Mouse (Mus musculus) forebrain, postnatal 0 days (tissue): ENCODE data around the gene Inpp5e. TPM values are rescaled to one million over a fixed set of nuclear protein-coding genes. Genes with fewer than 3 reads are reported as not detected.

Source experiments
- ATAC-seq: fragments of 200-750 bp; cut with Nextera tagmentation; 2 replicates; pipeline ENCODE4 v1.8.0; 2017; ENCODE audit warnings: mild to moderate bottlenecking, moderate library complexity
- DNase-seq: peaks from one replicate; pipeline ENCODE4 v3.0.0-alpha.2; 2015
- H3K27ac ChIP-seq: fragments of 300-500 bp; sonication (generic); 2 replicates; pipeline ENCODE4 v1.5.1; 2014; ENCODE audit warnings: low read depth, mild to moderate bottlenecking, antibody characterized with exemption, low read length, moderate library complexity, mixed read lengths
- H3K27me3 ChIP-seq: fragments of 300-500 bp; sonication (generic); 2 replicates; pipeline ENCODE4 v1.6.1; 2014; ENCODE audit warnings: mild to moderate bottlenecking, low read length, mixed read lengths; ENCODE audit not compliant: insufficient read depth
- H3K36me3 ChIP-seq: fragments of 300-500 bp; sonication (generic); 2 replicates; pipeline ENCODE4 v1.6.1; 2014; ENCODE audit warnings: mild to moderate bottlenecking, moderate library complexity; ENCODE audit not compliant: insufficient read depth
- H3K4me1 ChIP-seq: fragments of 300-500 bp; sonication (generic); 2 replicates; pipeline ENCODE4 v1.6.1; 2014; ENCODE audit warnings: antibody characterized with exemption; ENCODE audit not compliant: insufficient read depth
- H3K4me2 ChIP-seq: fragments of 300-500 bp; sonication (generic); 2 replicates; pipeline ENCODE4 v1.6.1; 2014; ENCODE audit warnings: low read depth, mild to moderate bottlenecking, moderate library complexity
- H3K4me3 ChIP-seq: fragments of 300-500 bp; sonication (generic); 2 replicates; pipeline ENCODE4 v1.5.1; 2014; ENCODE audit warnings: low read depth, low read length, mixed read lengths
- H3K9ac ChIP-seq: fragments of 300-500 bp; sonication (generic); 2 replicates; pipeline ENCODE4 v1.6.1; 2014; ENCODE audit warnings: mild to moderate bottlenecking
- H3K9me3 ChIP-seq: fragments of 300-500 bp; sonication (generic); 2 replicates; pipeline ENCODE4 v1.6.1; 2016; ENCODE audit warnings: low read length
- CTCF ChIP-seq: sonication (generic); IDR thresholded peaks from 2 replicates; pipeline ENCODE4 v1.5.1; 2016; ENCODE audit warnings: antibody characterized with exemption, control low read depth, low read depth
- WGBS: fragments of 180-500 bp; shearing (Covaris S2); extraction: QIAGEN DNeasy Blood & Tissue Kit; methylation state at CpG from one replicate; pipeline ENCODE4 v1.1.7; 2014; 5-methylcytosine and 5-hydroxymethylcytosine counted together
- polyA plus RNA-seq: library from polyadenylated mRNA; unstranded; fragments of >200 nt; fragmentation: Nextera tagmentation; extraction: Ambion mirVana; gene quantifications from 2 replicates; pipeline ENCODE4 v1.2.1, GENCODE M21; 2015
- total RNA-seq: library from RNA; depleted of rRNA; stranded (reverse); fragments of >200 nt; gene quantifications from 2 replicates; pipeline ENCODE4 v1.2.3, GENCODE M21; 2014

Inpp5e gene
- total and polyA plus RNA-seq, 2 experiments from 2014 or later, result 12.6 to 26.6 TPM

DNA sequence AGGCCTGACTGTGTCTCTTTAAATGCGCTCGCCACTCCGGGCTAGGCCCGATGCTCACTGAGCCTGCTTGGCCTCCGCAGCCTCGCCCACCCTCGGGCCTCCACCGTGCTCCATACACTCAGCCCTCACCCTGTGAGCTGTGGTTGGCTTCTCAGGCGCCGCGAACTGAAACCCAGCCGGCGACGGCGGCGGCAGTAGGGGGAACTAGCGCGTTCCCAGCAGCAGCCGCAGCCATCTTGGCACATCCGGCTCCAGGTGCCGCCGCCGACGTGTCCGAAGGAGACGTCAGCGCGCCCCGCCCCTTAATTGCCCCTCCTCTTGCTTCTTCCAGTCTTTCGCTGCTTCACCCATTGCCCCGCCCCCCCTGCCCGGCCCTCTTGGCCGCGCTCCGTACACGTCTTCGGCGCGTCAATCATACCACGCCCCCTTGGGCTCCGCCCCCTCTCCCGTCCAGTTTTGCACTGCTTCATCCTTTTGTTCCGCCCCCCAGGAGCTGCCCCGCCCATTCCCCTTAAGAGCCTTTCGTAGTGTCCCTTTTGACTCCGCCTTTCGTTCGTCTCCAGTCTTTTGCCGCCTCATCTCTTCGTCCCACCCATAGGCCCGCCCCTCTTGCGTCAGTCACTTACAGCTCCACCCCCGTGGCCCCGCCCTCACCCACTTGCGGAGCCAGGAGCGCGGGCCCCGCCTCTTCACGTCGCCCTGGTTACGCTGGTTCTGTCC, 36.1 kb upstream of the Inpp5e start, which contains the start of gene Sec16a:
Gene Sec16a, minus strand, starts transcription at position 271 of the 720 bp plus-strand sequence.
- under 1% methylated on average over 60 of the region's 61 CpGs for WGBS
- Histone ChIP-seq H3K27me3 (no peaks in the 10 kb centered on the region), H3K4me1 (peaks cover 24% of the 10 kb centered on the region), H3K4me2 (peak within 1 kb of the TSS; percentile 89), H3K9ac (peak within 1 kb of the TSS; percentile 82), H3K9me3 (no peaks in the 10 kb centered on the region), H3K4me3 (peak within 1 kb of the TSS; percentile 79), H3K27ac (peak within 1 kb of the TSS; percentile 92), H3K36me3 (peaks cover 17% of the 10 kb centered on the region)
- ATAC-seq (peak; percentile 92), DNase-seq (peak; percentile 100)
- TF ChIP-seq CTCF, result peak; percentile 47

DNA sequence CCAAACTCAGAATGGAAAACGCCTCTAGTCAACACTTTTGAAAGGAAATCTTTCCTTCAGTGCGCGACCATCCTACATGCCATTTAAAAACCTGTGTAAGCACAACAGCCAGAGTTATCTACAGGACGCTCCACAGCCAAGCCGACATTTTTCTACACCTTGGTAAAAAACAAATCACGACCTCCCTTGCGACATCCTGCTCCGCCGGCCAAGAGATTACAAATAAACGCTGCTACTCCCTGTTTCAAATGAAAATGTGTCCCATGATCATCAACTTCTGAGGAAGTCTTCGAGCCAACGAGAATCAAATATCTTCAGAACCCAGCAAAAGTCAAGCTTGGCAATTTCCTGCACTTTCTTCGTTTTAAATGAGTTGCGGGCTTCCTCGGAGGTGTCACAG, 35.4 kb upstream of the Inpp5e start:
- peak overlapping the region; percentile 79 for H3K4me3 ChIP-seq
- 6% methylated on average over 15 of the region's 15 CpGs for WGBS
- TF ChIP-seq CTCF, result no peak
- H3K9me3 ChIP-seq, result no peaks in the 10 kb centered on the region
- peak overlapping the region; percentile 82 for H3K9ac ChIP-seq
- peaks cover 24% of the 10 kb centered on the region for H3K4me1 ChIP-seq
- H3K4me2 ChIP-seq, result peak overlapping the region; percentile 70
- no peaks in the 10 kb centered on the region for H3K27me3 ChIP-seq
- DNase-seq (no peak), ATAC-seq (no peak)
- H3K27ac ChIP-seq, result peak overlapping the region; percentile 92; the same call in 1 of the 2 replicates
- peaks cover 24% of the 10 kb centered on the region for H3K36me3 ChIP-seq

GRCm38 (mm10) chr2:26443876-26444275, 34.9 kb upstream of the Inpp5e start:
- Histone ChIP-seq H3K27me3 (no peaks in the 10 kb centered on the region), H3K4me2 (peak overlapping the region; percentile 70), H3K4me1 (peaks cover 21% of the 10 kb centered on the region), H3K36me3 (peaks cover 29% of the 10 kb centered on the region), H3K4me3 (peak overlapping the region; percentile 79), H3K9ac (peak overlapping the region; percentile 82), H3K27ac (0 out of 2 replicates have a peak overlapping the region, but pooled peaks have one; percentile 92), H3K9me3 (no peaks in the 10 kb centered on the region)
- 61% methylated on average over 3 of the region's 3 CpGs for WGBS
- no peak for TF ChIP-seq CTCF
- ATAC-seq (no peak), DNase-seq (no peak)

DNA sequence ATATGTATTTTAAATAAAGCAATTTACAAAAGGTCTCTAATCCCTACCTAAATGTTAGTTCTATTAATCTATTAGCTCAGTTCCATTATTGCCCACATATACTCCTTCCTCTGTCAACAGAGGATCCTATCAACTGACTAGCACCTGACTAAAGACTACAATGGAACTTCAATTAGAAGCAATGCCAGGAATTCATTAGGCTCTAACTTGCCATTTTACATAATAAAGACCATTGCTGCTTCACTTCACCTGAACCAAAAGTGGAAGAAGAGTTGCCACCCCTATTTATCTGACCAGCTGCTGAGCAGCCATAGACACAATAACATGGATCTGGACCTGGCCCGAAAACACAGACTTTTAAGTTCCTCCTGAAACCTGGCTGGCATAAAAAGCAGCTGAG, 33.8 kb upstream of the Inpp5e start:
- H3K4me1 ChIP-seq, result peaks cover 21% of the 10 kb centered on the region
- no peaks in the 10 kb centered on the region for H3K27me3 ChIP-seq
- no peak overlapping the region for H3K27ac ChIP-seq
- no peak for DNase-seq
- ATAC-seq, result no peak
- H3K4me2 ChIP-seq, result no peak overlapping the region
- no peaks in the 10 kb centered on the region for H3K9me3 ChIP-seq
- no peak for TF ChIP-seq CTCF
- H3K4me3 ChIP-seq, result no peak overlapping the region
- peaks cover 39% of the 10 kb centered on the region for H3K36me3 ChIP-seq
- WGBS, result 31% methylated on average over 1 of the region's 1 CpGs
- H3K9ac ChIP-seq, result no peak overlapping the region

GRCm38 (mm10) chr2:26441688-26442087, 32.7 kb upstream of the Inpp5e start:
- Histone ChIP-seq H3K36me3 (peaks cover 45% of the 10 kb centered on the region), H3K4me1 (peaks cover 19% of the 10 kb centered on the region), H3K4me3 (no peak overlapping the region), H3K27me3 (no peaks in the 10 kb centered on the region), H3K9ac (no peak overlapping the region), H3K4me2 (no peak overlapping the region), H3K9me3 (no peaks in the 10 kb centered on the region), H3K27ac (no peak overlapping the region)
- no peak for ATAC-seq
- no peak for TF ChIP-seq CTCF
- no peak for DNase-seq
- WGBS, result 40% methylated on average over 5 of the region's 5 CpGs

DNA sequence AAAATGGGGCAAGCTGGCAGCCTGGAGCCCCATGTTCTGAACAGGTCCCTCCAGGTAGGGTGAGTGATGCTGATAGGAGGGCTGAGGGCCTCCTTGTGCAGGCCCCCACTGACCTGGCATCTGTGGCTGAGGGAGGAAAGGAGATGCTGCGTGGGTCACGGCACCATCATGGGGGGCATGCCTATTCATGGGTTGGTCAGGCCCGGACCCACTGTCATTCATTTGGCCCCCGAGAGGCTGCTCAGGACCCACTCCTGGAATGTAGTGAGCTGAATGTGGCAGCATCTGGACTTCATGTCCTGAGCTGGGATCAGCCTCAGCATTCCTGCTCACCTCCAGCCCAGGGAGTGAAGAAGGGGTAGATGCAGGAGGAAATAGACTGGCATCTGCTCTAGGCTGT, 32.3 kb upstream of the Inpp5e start:
- 95% methylated on average over 4 of the region's 4 CpGs for WGBS
- Histone ChIP-seq H3K4me2 (no peak overlapping the region), H3K9ac (no peak overlapping the region), H3K4me1 (peaks cover 16% of the 10 kb centered on the region), H3K27ac (no peak overlapping the region), H3K27me3 (no peaks in the 10 kb centered on the region), H3K4me3 (no peak overlapping the region), H3K9me3 (no peaks in the 10 kb centered on the region), H3K36me3 (peaks cover 45% of the 10 kb centered on the region)
- TF ChIP-seq CTCF, result no peak
- DNase-seq, result no peak
- ATAC-seq, result no peak

- H3K36me3 ChIP-seq, result peaks cover 60% of the 10 kb centered on the region
These were observed 30.7 kb upstream of the Inpp5e start for GRCm38 (mm10) chr2:26439671-26440070.

More at GRCm38 (mm10) chr2:26439671-26440070, 30.7 kb upstream of the Inpp5e start:
- no peak for ATAC-seq
- Histone ChIP-seq H3K4me3 (no peak overlapping the region), H3K27me3 (no peaks in the 10 kb centered on the region), H3K4me1 (peaks cover 16% of the 10 kb centered on the region), H3K27ac (no peak overlapping the region), H3K9ac (no peak overlapping the region), H3K4me2 (no peak overlapping the region), H3K9me3 (no peaks in the 10 kb centered on the region)
- no peak for DNase-seq
- no peak for TF ChIP-seq CTCF
- WGBS, result 92% methylated on average over 6 of the region's 6 CpGs
